Mouse (Mus musculus): ENCODE results near the gene S100a3. TPM values are rescaled to one million over a fixed set of nuclear protein-coding genes. Genes with fewer than 3 reads are reported as not detected.

Gene S100a3
- polyA plus RNA-seq, 1 experiment: 2.5 TPM

- Histone ChIP-seq H3K9ac (ENCODE audit: low read depth, poor library complexity, severe bottlenecking) (no peak overlapping the region), H3K27me3 (ENCODE audit: control insufficient read depth, insufficient read depth, low read length, poor library complexity, severe bottlenecking) (no peaks in the 10 kb centered on the region), H3K36me3 (ENCODE audit: control insufficient read depth, insufficient read depth, low read length, poor library complexity, severe bottlenecking) (no peaks in the 10 kb centered on the region), H3K27ac (ENCODE audit: insufficient read depth, low read length) (no peak overlapping the region), H3K4me1 (ENCODE audit: control insufficient read depth, insufficient read depth, low read length) (no peaks in the 10 kb centered on the region), H3K9me3 (replicated peaks; ENCODE audit: control insufficient read depth, insufficient read depth, low read length, poor library complexity, severe bottlenecking) (no peaks in the 10 kb centered on the region), H3K4me3 (ENCODE audit: low read depth, low read length) (no peak overlapping the region)
- TF ChIP-seq POLR2A (IDR thresholded peaks at IDR 0.05; ENCODE audit: insufficient read depth, low read length) (no peak), EP300 (IDR thresholded peaks at IDR 0.05; ENCODE audit: insufficient read depth, low read depth, low read length) (no peak), CTCF (IDR thresholded peaks at IDR 0.05; ENCODE audit: low read depth, low read length) (no peak)
These were observed 45.4 kb downstream of the S100a3 start for GRCm38 (mm10) chr3:90605736-90606135.

GRCm38 (mm10) chr3:90606185-90606584, 45.8 kb downstream of the S100a3 start:
- H3K27ac ChIP-seq (ENCODE audit: insufficient read depth, low read length): no peak overlapping the region
- no peak overlapping the region for H3K4me3 ChIP-seq (ENCODE audit: low read depth, low read length)
- H3K9me3 ChIP-seq (replicated peaks; ENCODE audit: control insufficient read depth, insufficient read depth, low read length, poor library complexity, severe bottlenecking): no peaks in the 10 kb centered on the region
- H3K4me1 ChIP-seq (ENCODE audit: control insufficient read depth, insufficient read depth, low read length): no peaks in the 10 kb centered on the region
- H3K36me3 ChIP-seq (ENCODE audit: control insufficient read depth, insufficient read depth, low read length, poor library complexity, severe bottlenecking): no peaks in the 10 kb centered on the region
- no peaks in the 10 kb centered on the region for H3K27me3 ChIP-seq (ENCODE audit: control insufficient read depth, insufficient read depth, low read length, poor library complexity, severe bottlenecking)
- TF ChIP-seq CTCF (IDR thresholded peaks at IDR 0.05; ENCODE audit: low read depth, low read length) (no peak), POLR2A (IDR thresholded peaks at IDR 0.05; ENCODE audit: insufficient read depth, low read length) (no peak), EP300 (IDR thresholded peaks at IDR 0.05; ENCODE audit: insufficient read depth, low read depth, low read length) (no peak)
- H3K9ac ChIP-seq (ENCODE audit: low read depth, poor library complexity, severe bottlenecking): no peak overlapping the region

GRCm38 (mm10) chr3:90607361-90607760, 47.0 kb downstream of the S100a3 start:
- Histone ChIP-seq H3K4me3 (ENCODE audit: low read depth, low read length) (no peak overlapping the region), H3K27ac (ENCODE audit: insufficient read depth, low read length) (no peak overlapping the region), H3K4me1 (ENCODE audit: control insufficient read depth, insufficient read depth, low read length) (no peaks in the 10 kb centered on the region), H3K9me3 (replicated peaks; ENCODE audit: control insufficient read depth, insufficient read depth, low read length, poor library complexity, severe bottlenecking) (no peaks in the 10 kb centered on the region), H3K27me3 (ENCODE audit: control insufficient read depth, insufficient read depth, low read length, poor library complexity, severe bottlenecking) (no peaks in the 10 kb centered on the region), H3K9ac (ENCODE audit: low read depth, poor library complexity, severe bottlenecking) (no peak overlapping the region), H3K36me3 (ENCODE audit: control insufficient read depth, insufficient read depth, low read length, poor library complexity, severe bottlenecking) (no peaks in the 10 kb centered on the region)
- TF ChIP-seq EP300 (IDR thresholded peaks at IDR 0.05; ENCODE audit: insufficient read depth, low read depth, low read length) (no peak), CTCF (IDR thresholded peaks at IDR 0.05; ENCODE audit: low read depth, low read length) (no peak), POLR2A (IDR thresholded peaks at IDR 0.05; ENCODE audit: insufficient read depth, low read length) (no peak)

- H3K27ac ChIP-seq (ENCODE audit: insufficient read depth, low read length): no peak within 1 kb of the TSS
These were observed 47.8 kb downstream of the S100a3 start, which contains the start of gene S100a5 for GRCm38 (mm10) chr3:90608223-90608622. Gene S100a5 (plus strand): TSS chr3:90608523.

GRCm38 (mm10) chr3:90609102-90609501, 48.7 kb downstream of the S100a3 start:
- TF ChIP-seq EP300 (IDR thresholded peaks at IDR 0.05; ENCODE audit: insufficient read depth, low read depth, low read length): no peak
- TF ChIP-seq CTCF (IDR thresholded peaks at IDR 0.05; ENCODE audit: low read depth, low read length): no peak
- TF ChIP-seq POLR2A (IDR thresholded peaks at IDR 0.05; ENCODE audit: insufficient read depth, low read length): no peak
- Histone ChIP-seq H3K9ac (ENCODE audit: low read depth, poor library complexity, severe bottlenecking) (no peak overlapping the region), H3K27me3 (ENCODE audit: control insufficient read depth, insufficient read depth, low read length, poor library complexity, severe bottlenecking) (no peaks in the 10 kb centered on the region), H3K4me1 (ENCODE audit: control insufficient read depth, insufficient read depth, low read length) (no peaks in the 10 kb centered on the region), H3K36me3 (ENCODE audit: control insufficient read depth, insufficient read depth, low read length, poor library complexity, severe bottlenecking) (no peaks in the 10 kb centered on the region), H3K27ac (ENCODE audit: insufficient read depth, low read length) (no peak overlapping the region), H3K9me3 (replicated peaks; ENCODE audit: control insufficient read depth, insufficient read depth, low read length, poor library complexity, severe bottlenecking) (no peaks in the 10 kb centered on the region), H3K4me3 (ENCODE audit: low read depth, low read length) (no peak overlapping the region)

More at GRCm38 (mm10) chr3:90608223-90608622, 47.8 kb downstream of the S100a3 start, which contains the start of gene S100a5:
- Histone ChIP-seq H3K9me3 (replicated peaks; ENCODE audit: control insufficient read depth, insufficient read depth, low read length, poor library complexity, severe bottlenecking) (no peaks in the 10 kb centered on the region), H3K36me3 (ENCODE audit: control insufficient read depth, insufficient read depth, low read length, poor library complexity, severe bottlenecking) (no peaks in the 10 kb centered on the region), H3K4me1 (ENCODE audit: control insufficient read depth, insufficient read depth, low read length) (no peaks in the 10 kb centered on the region), H3K27me3 (ENCODE audit: control insufficient read depth, insufficient read depth, low read length, poor library complexity, severe bottlenecking) (no peaks in the 10 kb centered on the region), H3K9ac (ENCODE audit: low read depth, poor library complexity, severe bottlenecking) (no peak within 1 kb of the TSS), H3K4me3 (ENCODE audit: low read depth, low read length) (no peak within 1 kb of the TSS)
- no peak for TF ChIP-seq EP300 (IDR thresholded peaks at IDR 0.05; ENCODE audit: insufficient read depth, low read depth, low read length)
- no peak for TF ChIP-seq POLR2A (IDR thresholded peaks at IDR 0.05; ENCODE audit: insufficient read depth, low read length)
- no peak for TF ChIP-seq CTCF (IDR thresholded peaks at IDR 0.05; ENCODE audit: low read depth, low read length)

GRCm38 (mm10) chr3:90611494-90611893, 51.1 kb downstream of the S100a3 start:
- Histone ChIP-seq H3K36me3 (ENCODE audit: control insufficient read depth, insufficient read depth, low read length, poor library complexity, severe bottlenecking) (no peaks in the 10 kb centered on the region), H3K4me1 (ENCODE audit: control insufficient read depth, insufficient read depth, low read length) (peaks cover 2% of the 10 kb centered on the region), H3K9ac (ENCODE audit: low read depth, poor library complexity, severe bottlenecking) (no peak overlapping the region), H3K4me3 (ENCODE audit: low read depth, low read length) (no peak overlapping the region), H3K27ac (ENCODE audit: insufficient read depth, low read length) (no peak overlapping the region), H3K27me3 (ENCODE audit: control insufficient read depth, insufficient read depth, low read length, poor library complexity, severe bottlenecking) (no peaks in the 10 kb centered on the region), H3K9me3 (replicated peaks; ENCODE audit: control insufficient read depth, insufficient read depth, low read length, poor library complexity, severe bottlenecking) (no peaks in the 10 kb centered on the region)
- TF ChIP-seq POLR2A (IDR thresholded peaks at IDR 0.05; ENCODE audit: insufficient read depth, low read length) (no peak), CTCF (IDR thresholded peaks at IDR 0.05; ENCODE audit: low read depth, low read length) (no peak), EP300 (IDR thresholded peaks at IDR 0.05; ENCODE audit: insufficient read depth, low read depth, low read length) (no peak)

Measured in ES-Bruce4 (cell line).